Comparison of ENCODE assay signal across 8 mouse cellular contexts in the genomic region with DNA sequence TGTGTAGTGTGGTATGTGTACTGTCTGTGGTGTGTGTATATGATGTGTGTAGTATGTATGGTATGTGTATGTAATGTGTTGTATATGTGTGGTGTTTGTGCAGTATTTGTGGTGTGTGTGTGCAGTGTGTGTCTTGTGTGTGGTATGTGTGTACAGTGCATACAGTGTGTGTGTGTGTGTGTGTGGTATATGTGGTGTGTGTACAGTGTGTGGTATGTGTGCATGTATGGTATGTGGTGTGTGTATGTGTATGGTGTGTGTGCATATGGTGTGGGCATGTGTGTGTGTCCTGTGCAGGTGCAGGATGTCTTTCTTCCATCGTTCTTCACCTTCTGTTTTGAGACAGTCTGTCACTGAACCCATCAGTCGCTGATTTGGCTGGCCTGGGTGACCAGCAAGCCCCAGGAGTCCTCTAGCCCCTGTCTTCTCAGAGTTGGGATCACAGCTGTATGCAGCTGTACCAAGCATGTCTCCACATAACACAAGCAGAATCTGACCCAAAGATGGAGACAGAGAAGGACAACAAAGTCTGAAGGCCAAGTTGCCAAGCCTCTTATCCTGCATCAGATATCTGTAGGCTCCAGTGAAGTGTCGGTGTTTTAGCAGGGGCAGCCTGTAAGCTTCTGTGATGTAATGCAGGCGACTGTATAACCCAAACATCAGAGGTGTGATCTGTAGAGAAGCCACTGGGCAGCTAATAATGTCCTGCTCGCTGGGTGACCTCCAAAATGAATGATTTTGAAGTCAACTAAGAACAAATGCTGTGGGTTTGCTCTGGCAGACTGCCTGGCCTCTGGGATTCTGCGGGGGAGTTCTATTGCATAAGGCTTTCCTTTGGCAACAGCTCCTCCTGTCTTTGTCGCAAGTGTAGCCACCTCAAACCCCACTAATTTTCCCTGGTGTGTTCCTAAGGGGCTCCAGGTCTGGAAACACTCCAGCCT. TPM values are rescaled to one million over a fixed set of nuclear protein-coding genes. Genes with fewer than 3 reads are reported as not detected.
DNase-seq lines count a peak whose midpoint lies in the region; ATAC-seq and TF ChIP-seq lines count a peak whose summit lies in the region.

No protein-coding gene starts in this region.

- H3K9me3 ChIP-seq in megakaryocyte, embryonic 14.5 days, result peaks cover 11% of the 10 kb centered on the region
- H3K9me3 ChIP-seq in kidney, postnatal 0 days (replicated peaks; ENCODE audit: low read length), result no peaks in the 10 kb centered on the region
- no peaks in the 10 kb centered on the region for H3K9me3 ChIP-seq in liver, embryonic 15.5 days (replicated peaks)
- no peaks in the 10 kb centered on the region for H3K9me3 ChIP-seq in neural tube, embryonic 15.5 days (replicated peaks)
- H3K9me3 ChIP-seq in intestine, embryonic 15.5 days, result no peaks in the 10 kb centered on the region

- H3K4me2 ChIP-seq in kidney, postnatal 0 days (ENCODE audit: low read length), result no peak overlapping the region
- H3K4me2 ChIP-seq in liver, embryonic 15.5 days, result no peak overlapping the region
- no peak overlapping the region for H3K4me2 ChIP-seq in neural tube, embryonic 15.5 days
- no peak overlapping the region for H3K4me2 ChIP-seq in intestine, embryonic 15.5 days (replicated peaks)

- WGBS in kidney, postnatal 0 days, result 39% methylated on average over 7 of the region's 7 CpGs
- whole genome bisulfite sequencing in liver, embryonic 15.5 days (ENCODE audit: insufficient replicate concordance), result 34% methylated on average over 7 of the region's 7 CpGs
- WGBS in neural tube, embryonic 15.5 days, result 58% methylated on average over 7 of the region's 7 CpGs
- WGBS in intestine, embryonic 15.5 days, result 30% methylated on average over 7 of the region's 7 CpGs

- no peak for ATAC-seq in megakaryocyte, adult 5-6 weeks (ENCODE audit: poor library complexity, severe bottlenecking)
- 0 out of 2 replicates have a peak, but pooled peaks have one; percentile 18 for ATAC-seq in erythroid progenitor cell, adult 5-6 weeks (replicated peaks; ENCODE audit: low FRiP score, poor library complexity, severe bottlenecking)
- no peak for ATAC-seq in kidney, postnatal 0 days (replicated peaks; ENCODE audit: low FRiP score, low read depth)
- peak; percentile 51; the same call in 1 of the 2 replicates for ATAC-seq in liver, embryonic 15.5 days (ENCODE audit: insufficient read depth)
- no peak for ATAC-seq in neural tube, embryonic 15.5 days (ENCODE audit: low FRiP score)
- no peak for ATAC-seq in intestine, embryonic 15.5 days

- peaks cover 10% of the 10 kb centered on the region; the same call in 1 of the 2 replicates for H3K4me1 ChIP-seq in megakaryocyte, embryonic 14.5 days
- no peaks in the 10 kb centered on the region for H3K4me1 ChIP-seq in kidney, postnatal 0 days (replicated peaks; ENCODE audit: insufficient read depth, low read length)
- peaks cover 22% of the 10 kb centered on the region; the same call in 1 of the 2 replicates for H3K4me1 ChIP-seq in liver, embryonic 15.5 days (replicated peaks)
- 0 out of 2 replicates have a peak, but pooled peaks cover 3% of the 10 kb centered on the region for H3K4me1 ChIP-seq in neural tube, embryonic 15.5 days
- no peaks in the 10 kb centered on the region; the same call in 1 of the 2 replicates for H3K4me1 ChIP-seq in intestine, embryonic 15.5 days (replicated peaks)

- peak; percentile 85 for DNase-seq in kidney, postnatal 0 days (ENCODE audit: low spot score)
- DNase-seq in right cerebral cortex, postnatal 4 days, result peak; percentile 35

- peak; percentile 61 for TF ChIP-seq CTCF in kidney, postnatal 0 days (IDR thresholded peaks at IDR 0.05; ENCODE audit: low read depth)

- H3K27me3 ChIP-seq in megakaryocyte, embryonic 14.5 days (replicated peaks), result peaks cover 2% of the 10 kb centered on the region
- no peaks in the 10 kb centered on the region for H3K27me3 ChIP-seq in kidney, postnatal 0 days (ENCODE audit: insufficient read depth, low read length)
- H3K27me3 ChIP-seq in liver, embryonic 15.5 days, result no peaks in the 10 kb centered on the region; the same call in 1 of the 2 replicates
- H3K27me3 ChIP-seq in neural tube, embryonic 15.5 days (replicated peaks), result no peaks in the 10 kb centered on the region
- no peaks in the 10 kb centered on the region for H3K27me3 ChIP-seq in intestine, embryonic 15.5 days (replicated peaks)

- H3K4me3 ChIP-seq in megakaryocyte, embryonic 14.5 days (replicated peaks), result peak overlapping the region; percentile 56
- H3K4me3 ChIP-seq in kidney, postnatal 0 days (replicated peaks; ENCODE audit: low read depth, low read length), result no peak overlapping the region
- no peak overlapping the region for H3K4me3 ChIP-seq in liver, embryonic 15.5 days (replicated peaks)
- H3K4me3 ChIP-seq in neural tube, embryonic 15.5 days (replicated peaks), result no peak overlapping the region
- H3K4me3 ChIP-seq in intestine, embryonic 15.5 days (replicated peaks), result no peak overlapping the region

- H3K27ac ChIP-seq in kidney, postnatal 0 days, result no peak overlapping the region
- no peak overlapping the region; the same call in 1 of the 2 replicates for H3K27ac ChIP-seq in liver, embryonic 15.5 days (replicated peaks)
- H3K27ac ChIP-seq in neural tube, embryonic 15.5 days (replicated peaks), result no peak overlapping the region
- no peak overlapping the region for H3K27ac ChIP-seq in intestine, embryonic 15.5 days

- H3K36me3 ChIP-seq in megakaryocyte, embryonic 14.5 days (replicated peaks; ENCODE audit: low read length), result peaks cover 20% of the 10 kb centered on the region
- H3K36me3 ChIP-seq in kidney, postnatal 0 days (ENCODE audit: insufficient read depth, low read length), result peaks cover 7% of the 10 kb centered on the region; the same call in 1 of the 2 replicates
- peaks cover 19% of the 10 kb centered on the region for H3K36me3 ChIP-seq in liver, embryonic 15.5 days (replicated peaks)
- peaks cover 17% of the 10 kb centered on the region for H3K36me3 ChIP-seq in neural tube, embryonic 15.5 days
- H3K36me3 ChIP-seq in intestine, embryonic 15.5 days, result peaks cover 12% of the 10 kb centered on the region

- no peak overlapping the region for H3K9ac ChIP-seq in kidney, postnatal 0 days (ENCODE audit: low read depth, low read length)
- H3K9ac ChIP-seq in liver, embryonic 15.5 days, result no peak overlapping the region
- no peak overlapping the region for H3K9ac ChIP-seq in neural tube, embryonic 15.5 days (replicated peaks)
- no peak overlapping the region for H3K9ac ChIP-seq in intestine, embryonic 15.5 days

RNA-seq across cellular contexts. Expression of a gene that starts 6.8 kb away (rescaled TPM):
- 26.4 and 27.4 TPM in 2 replicates for polyA plus RNA-seq in megakaryocyte, embryonic 14.5 days (2012; ENCODE audit: insufficient read depth, low replicate concordance)
- total RNA-seq in megakaryocyte, adult 5-6 weeks (2015), result 135 and 148 TPM in 2 replicates
- 73.7 and 87.8 TPM in 2 replicates for total RNA-seq in megakaryocyte, adult 5-6 weeks (2017)
- total RNA-seq in erythroid progenitor cell, adult 5-6 weeks (2015; ENCODE audit: low replicate concordance), result 40.7 and 133 TPM in 2 replicates
- total RNA-seq in erythroid progenitor cell, adult 5-6 weeks (2017; ENCODE audit: low replicate concordance), result 19.2 and 25.0 TPM in 2 replicates
- polyA plus RNA-seq in kidney, postnatal 0 days (2015; fragmentation: Nextera tagmentation; extraction: Ambion mirVana), result 1,603 and 1,802 TPM in 2 replicates
- 535 and 580 TPM in 2 replicates for polyA plus RNA-seq in liver, embryonic 15.5 days (2015; fragmentation: Nextera tagmentation; extraction: Ambion mirVana)
- polyA plus RNA-seq in neural tube, embryonic 15.5 days (2015; fragmentation: Nextera tagmentation; extraction: Ambion mirVana), result 722 and 793 TPM in 2 replicates
- 1,117 and 1,212 TPM in 2 replicates for polyA plus RNA-seq in intestine, embryonic 15.5 days (2015; fragmentation: Nextera tagmentation; extraction: Ambion mirVana)

RNA-seq across cellular contexts. Expression of a gene that starts 7.2 kb away (rescaled TPM):
- 75.1 and 119 TPM in 2 replicates for polyA plus RNA-seq in megakaryocyte, embryonic 14.5 days (2012; ENCODE audit: insufficient read depth, low replicate concordance)
- 35.2 and 45.0 TPM in 2 replicates for total RNA-seq in megakaryocyte, adult 5-6 weeks (2015)
- total RNA-seq in megakaryocyte, adult 5-6 weeks (2017), result 11.7 and 12.5 TPM in 2 replicates
- 5.4 and 13.0 TPM in 2 replicates for total RNA-seq in erythroid progenitor cell, adult 5-6 weeks (2015; ENCODE audit: low replicate concordance)
- 6.3 TPM in 1 of 2 replicates, not detected in the other for total RNA-seq in erythroid progenitor cell, adult 5-6 weeks (2017; ENCODE audit: low replicate concordance)
- 76.3 and 81.7 TPM in 2 replicates for polyA plus RNA-seq in kidney, postnatal 0 days (2015; fragmentation: Nextera tagmentation; extraction: Ambion mirVana)
- polyA plus RNA-seq in liver, embryonic 15.5 days (2015; fragmentation: Nextera tagmentation; extraction: Ambion mirVana), result 22.4 and 22.5 TPM in 2 replicates
- polyA plus RNA-seq in neural tube, embryonic 15.5 days (2015; fragmentation: Nextera tagmentation; extraction: Ambion mirVana), result 60.9 and 65.3 TPM in 2 replicates
- 60.9 and 63.0 TPM in 2 replicates for polyA plus RNA-seq in intestine, embryonic 15.5 days (2015; fragmentation: Nextera tagmentation; extraction: Ambion mirVana)

RNA-seq across cellular contexts. Expression of a gene that starts 49.3 kb away (rescaled TPM):
- not detected in 2 replicates for polyA plus RNA-seq in megakaryocyte, embryonic 14.5 days (2012; ENCODE audit: insufficient read depth, low replicate concordance)
- total RNA-seq in megakaryocyte, adult 5-6 weeks (2015), result not detected in 2 replicates
- total RNA-seq in megakaryocyte, adult 5-6 weeks (2017), result not detected in 2 replicates
- total RNA-seq in erythroid progenitor cell, adult 5-6 weeks (2015; ENCODE audit: low replicate concordance), result not detected in 2 replicates
- not detected in 2 replicates for total RNA-seq in erythroid progenitor cell, adult 5-6 weeks (2017; ENCODE audit: low replicate concordance)
- 0.08 and 0.09 TPM in 2 replicates for polyA plus RNA-seq in kidney, postnatal 0 days (2015; fragmentation: Nextera tagmentation; extraction: Ambion mirVana)
- polyA plus RNA-seq in liver, embryonic 15.5 days (2015; fragmentation: Nextera tagmentation; extraction: Ambion mirVana), result 0.07 TPM in 1 of 2 replicates, not detected in the other
- 2.9 and 4.2 TPM in 2 replicates for polyA plus RNA-seq in neural tube, embryonic 15.5 days (2015; fragmentation: Nextera tagmentation; extraction: Ambion mirVana)
- polyA plus RNA-seq in intestine, embryonic 15.5 days (2015; fragmentation: Nextera tagmentation; extraction: Ambion mirVana), result 0.13 and 0.21 TPM in 2 replicates

RNA-seq across cellular contexts. Expression of a gene that starts 59.8 kb away (rescaled TPM):
- polyA plus RNA-seq in megakaryocyte, embryonic 14.5 days (2012; ENCODE audit: insufficient read depth, low replicate concordance), result 30.5 and 53.9 TPM in 2 replicates
- total RNA-seq in megakaryocyte, adult 5-6 weeks (2015), result 14.4 and 14.6 TPM in 2 replicates
- total RNA-seq in megakaryocyte, adult 5-6 weeks (2017), result 15.7 and 16.0 TPM in 2 replicates
- 9.0 and 12.2 TPM in 2 replicates for total RNA-seq in erythroid progenitor cell, adult 5-6 weeks (2015; ENCODE audit: low replicate concordance)
- 5.1 and 5.3 TPM in 2 replicates for total RNA-seq in erythroid progenitor cell, adult 5-6 weeks (2017; ENCODE audit: low replicate concordance)
- polyA plus RNA-seq in kidney, postnatal 0 days (2015; fragmentation: Nextera tagmentation; extraction: Ambion mirVana), result 23.2 and 23.9 TPM in 2 replicates
- 17.9 and 18.4 TPM in 2 replicates for polyA plus RNA-seq in liver, embryonic 15.5 days (2015; fragmentation: Nextera tagmentation; extraction: Ambion mirVana)
- 19.3 and 22.5 TPM in 2 replicates for polyA plus RNA-seq in neural tube, embryonic 15.5 days (2015; fragmentation: Nextera tagmentation; extraction: Ambion mirVana)
- 31.7 and 33.0 TPM in 2 replicates for polyA plus RNA-seq in intestine, embryonic 15.5 days (2015; fragmentation: Nextera tagmentation; extraction: Ambion mirVana)

Comparison
In these comparisons a context has a peak if more than half of its experiments do, and no peak if none do; other contexts are left out.
1. ATAC-seq: peak in erythroid progenitor cell, adult 5-6 weeks (single experiment) and liver, embryonic 15.5 days (single experiment); none in megakaryocyte, adult 5-6 weeks (single experiment), kidney, postnatal 0 days (single experiment), neural tube, embryonic 15.5 days (single experiment) and intestine, embryonic 15.5 days (single experiment).
2. RNA of a gene that starts 6.8 kb away (polyA plus RNA-seq): 1,603 to 1,802 TPM in kidney, postnatal 0 days, 1,117 to 1,212 TPM in intestine, embryonic 15.5 days, 722 to 793 TPM in neural tube, embryonic 15.5 days and 535 to 580 TPM in liver, embryonic 15.5 days; 26.4 to 27.4 TPM in megakaryocyte, embryonic 14.5 days; every median in the first group is over 10 times any median in the second.